Mouse (Mus musculus): ENCODE results near the gene Prlr.

Prlr gene

DNA sequence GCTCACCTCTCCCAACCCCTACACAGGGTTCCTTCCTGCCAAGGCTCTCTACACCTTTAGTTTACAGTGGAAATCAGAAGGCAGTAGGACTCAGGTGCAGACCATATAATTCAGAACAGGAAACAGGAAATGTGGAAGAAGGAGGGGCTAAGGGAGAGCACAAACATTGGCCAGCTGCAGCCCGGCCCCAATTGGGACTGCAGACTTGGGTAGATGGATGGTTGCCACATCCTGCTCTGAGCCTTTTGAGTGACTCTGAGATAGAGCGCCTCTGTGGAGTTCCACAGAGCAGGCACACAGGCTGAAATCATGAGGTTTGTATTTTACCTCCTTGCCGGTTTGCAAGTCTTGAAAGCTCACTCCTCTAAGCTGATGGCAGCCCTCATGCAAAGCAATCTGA lies 59.8 kb downstream of the Prlr start:
- no peak for DNase-seq

DNA sequence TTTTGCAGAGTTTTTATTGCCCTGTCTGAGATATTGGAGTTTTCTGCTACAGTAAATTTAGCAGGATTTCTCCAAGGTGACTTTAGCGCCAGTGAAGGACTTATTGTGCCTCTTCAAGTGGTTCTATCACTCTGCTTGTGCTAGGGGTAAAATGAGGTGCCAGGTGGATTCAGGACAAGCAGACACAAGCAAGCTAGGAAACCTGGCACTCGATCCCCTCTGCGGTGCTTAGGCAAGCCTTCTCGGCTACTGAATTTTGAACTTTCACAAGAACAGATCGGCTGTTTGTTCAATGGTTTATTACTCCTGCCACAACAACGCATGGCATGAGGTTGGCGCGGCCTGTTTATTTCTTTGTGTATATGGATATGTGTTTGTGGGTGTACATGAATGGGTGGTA lies 61.4 kb downstream of the Prlr start:
- DNase-seq, result no peak

DNA sequence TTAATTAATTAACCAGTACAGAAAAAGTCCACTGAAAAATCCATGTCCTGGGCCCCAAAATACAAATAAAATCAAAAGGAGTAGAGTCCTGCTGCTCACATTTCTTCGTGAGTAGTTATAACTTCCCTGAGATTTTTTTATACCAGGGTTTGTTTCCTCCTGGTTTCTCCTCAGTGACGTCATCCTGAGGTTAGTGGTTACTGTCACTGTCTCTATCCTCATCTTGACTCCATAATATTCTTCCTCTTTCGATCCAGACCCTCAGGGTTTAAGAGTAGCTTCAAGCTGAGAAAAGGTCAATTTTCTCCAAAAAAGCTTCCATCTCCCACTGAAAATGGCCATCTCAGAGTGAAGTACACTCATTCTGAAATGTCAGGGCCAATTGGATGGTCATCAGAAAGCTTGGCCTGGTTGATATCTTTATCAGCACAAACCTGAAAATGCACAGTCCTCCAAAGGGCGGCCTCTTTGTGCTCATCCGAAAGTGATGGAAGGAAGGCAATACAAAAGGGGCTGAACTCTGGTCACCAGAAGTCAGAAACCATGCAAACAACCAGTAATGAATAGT lies 63.3 kb downstream of the Prlr start:
- no peak for DNase-seq

DNA sequence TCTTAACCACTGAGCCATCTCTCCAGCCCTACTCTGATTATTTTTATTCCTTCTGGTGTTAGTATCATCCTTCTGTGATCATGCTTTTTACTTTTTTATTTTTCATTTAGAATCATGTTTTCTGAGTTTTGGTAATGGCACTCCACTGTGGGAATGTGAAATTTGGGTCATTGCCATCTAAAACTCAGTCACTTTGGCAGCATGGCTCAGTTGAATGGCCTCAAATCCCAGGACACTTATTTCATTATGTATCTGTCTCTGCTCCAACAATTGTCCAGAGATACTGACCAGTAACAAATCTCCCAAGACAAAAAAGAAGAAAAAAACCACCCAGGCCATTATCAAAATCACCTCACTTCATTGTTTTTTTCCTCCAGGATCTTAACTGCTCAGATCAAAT lies 65.2 kb downstream of the Prlr start:
- no peak for DNase-seq

DNA sequence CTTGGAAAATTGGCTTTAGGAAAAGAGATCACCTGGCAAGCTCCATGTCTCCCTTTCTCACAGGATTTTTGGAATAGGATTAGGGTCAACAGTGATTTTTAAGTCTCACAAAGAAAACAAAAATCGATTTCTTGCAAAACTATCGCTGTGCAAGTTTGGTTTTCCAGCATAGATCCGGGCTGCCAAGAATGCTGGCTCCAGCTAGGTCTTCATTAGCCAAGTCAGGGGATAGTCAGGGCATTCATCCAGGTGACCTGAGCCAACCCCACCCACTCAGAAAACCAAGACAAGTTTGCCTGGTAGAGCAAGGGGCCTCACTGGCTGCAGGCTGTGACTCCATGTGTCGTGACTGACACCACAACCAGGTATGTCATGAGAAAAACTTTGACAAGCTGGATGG lies 72.2 kb downstream of the Prlr start:
- DNase-seq, result peak; percentile 41

DNA sequence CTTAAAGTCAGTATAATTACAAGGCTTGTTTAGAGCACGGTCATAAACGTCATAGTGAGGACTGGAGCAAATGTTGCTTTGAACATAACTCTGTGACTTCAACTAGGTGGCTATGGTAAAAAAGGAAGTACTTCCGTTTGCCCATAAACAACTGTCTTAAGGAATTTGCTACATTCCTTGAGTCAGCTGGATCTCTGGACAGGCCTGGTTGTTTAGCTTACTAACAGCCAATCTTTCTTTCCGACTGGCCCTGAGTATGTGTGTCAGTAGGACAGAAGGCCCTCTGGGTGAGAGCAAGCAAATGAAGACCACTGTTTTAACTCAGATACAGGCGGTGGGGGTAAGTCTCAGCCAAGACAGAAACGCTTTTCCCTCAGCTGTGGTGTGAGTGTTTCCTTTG lies 73.7 kb downstream of the Prlr start:
- no peak for DNase-seq

DNA sequence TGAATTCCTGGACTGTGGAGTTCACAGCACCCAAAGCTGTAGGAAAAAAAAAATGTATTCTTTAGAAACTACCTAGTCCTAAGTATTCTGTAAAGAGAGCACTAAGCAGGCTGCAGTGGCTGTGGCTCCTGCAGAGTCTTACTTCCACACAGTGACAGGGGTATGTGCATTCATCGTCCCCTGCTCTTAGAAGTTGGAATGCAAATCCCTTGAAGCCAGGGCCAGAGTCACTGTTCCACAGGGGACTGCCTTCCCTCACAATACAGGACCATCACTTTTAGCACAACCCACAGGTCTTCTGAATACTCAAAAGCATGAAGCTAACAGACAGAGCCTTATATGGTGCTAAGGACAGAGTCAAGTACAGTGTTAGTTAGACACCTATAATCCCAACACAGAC lies 75.5 kb downstream of the Prlr start:
- no peak for DNase-seq

DNA sequence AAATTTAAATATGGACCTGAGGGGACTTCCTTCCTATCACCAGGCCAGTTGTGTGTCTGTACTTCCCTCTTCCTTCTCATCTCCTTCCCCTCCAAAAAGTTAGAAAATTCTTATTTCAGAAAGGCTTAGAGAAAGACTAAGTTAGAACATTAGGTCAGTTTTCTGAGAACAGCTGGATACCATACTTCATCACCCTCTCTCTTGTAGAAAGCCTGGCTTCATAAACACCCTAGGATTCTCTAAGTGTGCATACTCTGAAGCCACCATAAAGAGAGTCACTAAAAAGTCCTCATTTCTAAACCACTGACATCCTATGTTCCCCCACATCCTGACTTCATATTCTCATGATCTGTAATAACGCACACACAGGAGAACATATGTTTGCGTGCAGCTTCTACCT lies 85.2 kb downstream of the Prlr start:
- no peak for DNase-seq

DNA sequence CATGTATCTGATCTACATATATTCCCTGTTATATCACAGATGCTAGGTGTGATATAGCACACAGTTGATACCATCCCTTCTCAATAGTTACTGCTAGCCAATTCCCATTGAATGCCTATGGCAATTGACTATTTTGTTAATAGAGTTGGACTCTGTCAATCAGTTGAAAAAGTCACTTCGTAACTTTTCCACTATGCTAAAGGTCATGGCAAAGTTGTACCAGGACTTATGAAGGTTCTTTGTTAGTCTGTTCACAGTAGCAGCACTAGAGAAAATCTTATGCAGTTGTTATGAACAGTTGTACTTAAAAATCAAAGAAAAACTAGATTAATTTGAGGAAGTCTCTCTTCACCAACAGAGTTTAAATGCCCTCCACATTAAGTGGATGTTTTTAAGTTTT lies 85.6 kb downstream of the Prlr start:
- DNase-seq, result no peak

DNA sequence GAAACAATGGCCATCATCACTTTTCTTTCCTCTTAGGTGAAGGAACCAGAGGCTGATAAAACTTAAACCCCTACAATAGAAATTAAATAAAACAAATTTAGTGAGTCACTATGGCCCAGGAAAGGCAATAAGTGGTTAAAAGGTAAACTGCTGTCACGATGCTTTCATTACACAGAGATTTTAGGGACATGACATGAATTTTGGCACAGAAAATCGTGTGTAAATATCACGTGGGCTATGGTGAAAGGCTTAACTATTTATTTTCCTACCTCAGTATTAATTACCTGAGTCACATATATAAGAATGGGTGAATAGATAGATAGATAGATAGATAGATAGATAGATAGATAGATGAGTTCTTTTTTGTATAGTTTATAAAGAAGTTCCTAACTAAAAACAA lies 86.4 kb downstream of the Prlr start:
- no peak for DNase-seq

DNA sequence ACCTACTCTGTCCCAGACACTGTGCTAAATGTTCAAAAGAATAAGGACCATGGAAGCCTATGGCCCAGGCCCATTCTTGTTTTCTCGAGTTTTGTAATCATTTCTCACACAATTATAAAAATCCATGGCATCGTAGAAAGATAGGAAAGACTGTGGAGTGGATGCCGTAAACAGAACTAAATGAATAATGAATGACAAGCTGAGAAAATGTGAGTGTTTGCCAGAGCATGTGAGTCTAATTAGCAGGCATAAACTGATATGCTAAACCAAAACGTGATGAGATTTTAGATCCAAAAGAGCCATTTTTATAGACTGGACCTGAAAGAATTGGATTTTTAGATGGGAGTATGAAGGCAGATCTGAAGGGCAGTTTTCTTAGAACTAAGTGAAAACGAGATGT lies 87.8 kb downstream of the Prlr start:
- DNase-seq, result no peak

DNA sequence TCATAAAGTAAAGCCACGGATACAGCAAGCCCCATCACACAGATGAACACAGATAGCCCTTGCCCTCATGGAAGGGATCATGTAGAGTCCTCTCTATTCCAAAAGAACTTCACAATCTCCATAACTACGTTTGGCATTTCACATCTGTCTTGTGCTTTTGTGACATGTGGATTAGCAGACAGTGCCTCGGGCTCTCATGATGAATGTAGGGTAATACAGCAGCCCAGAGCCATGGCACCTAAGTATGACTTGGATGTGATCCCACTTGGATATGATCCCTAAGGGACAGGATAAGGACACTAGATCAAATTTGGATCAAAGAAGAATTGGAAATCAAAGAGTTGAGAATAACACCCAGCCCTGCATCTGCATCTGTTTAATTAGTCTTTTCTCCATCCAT lies 90.2 kb downstream of the Prlr start:
- no peak for DNase-seq

DNA sequence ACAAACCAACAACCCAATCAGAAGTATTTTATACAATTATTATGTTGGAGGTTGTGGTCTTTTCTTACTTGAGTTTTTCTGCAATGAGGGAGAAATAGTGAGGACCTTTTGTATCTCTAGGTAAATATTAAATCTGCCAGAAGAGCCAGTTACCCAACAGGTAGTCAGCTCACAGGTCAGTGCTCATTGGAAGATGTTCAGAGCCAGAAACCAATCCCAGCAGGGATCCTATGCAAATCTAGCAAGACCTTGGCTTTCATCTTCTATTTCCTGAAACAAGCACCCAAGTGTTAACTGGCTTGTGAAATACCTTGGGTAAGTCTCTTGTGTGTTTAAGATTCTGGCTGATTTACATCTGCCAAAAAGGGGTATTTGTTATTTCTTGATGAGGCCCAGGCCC lies 99.3 kb downstream of the Prlr start:
- DNase-seq, result peak; percentile 22

DNA sequence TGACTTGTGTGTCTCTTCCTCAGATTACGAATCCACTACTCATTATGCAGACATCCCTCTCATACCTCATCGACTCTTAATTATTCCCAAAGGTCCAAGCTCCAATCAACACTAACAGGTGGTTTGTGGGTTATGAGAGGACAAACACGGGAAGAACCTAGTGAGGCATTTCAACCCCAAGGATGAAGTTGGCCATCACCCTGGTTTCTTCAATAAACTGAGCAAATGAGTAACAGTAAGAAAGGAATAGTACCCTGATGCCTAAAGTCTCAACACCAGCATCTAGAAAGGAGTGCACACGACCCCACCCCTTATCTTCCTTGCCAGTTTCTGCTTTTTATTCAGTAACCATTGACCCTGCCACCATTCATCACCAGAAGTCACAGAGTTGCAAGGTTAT lies 100.4 kb downstream of the Prlr start:
- DNase-seq, result peak; percentile 69

DNA sequence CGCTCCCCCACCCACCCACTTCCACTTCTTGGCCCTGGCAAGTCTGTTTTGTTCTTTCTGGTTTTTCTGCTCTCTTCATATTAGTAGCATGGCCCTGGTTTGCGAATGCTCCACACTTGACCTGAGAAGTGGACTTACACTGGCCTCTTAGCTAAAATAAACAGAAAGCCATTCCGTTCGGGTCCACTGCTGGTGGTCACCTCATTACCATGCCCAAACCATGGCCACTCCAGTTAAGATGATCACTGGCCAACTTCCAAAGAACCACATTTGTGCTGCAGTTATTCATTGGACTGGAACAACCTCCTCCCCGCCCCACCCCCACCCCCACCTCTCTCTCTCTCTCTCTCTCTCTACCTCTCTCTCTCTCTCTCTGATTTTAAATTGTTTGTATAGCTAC lies 104.5 kb downstream of the Prlr start:
- peak; percentile 90 for DNase-seq

DNA sequence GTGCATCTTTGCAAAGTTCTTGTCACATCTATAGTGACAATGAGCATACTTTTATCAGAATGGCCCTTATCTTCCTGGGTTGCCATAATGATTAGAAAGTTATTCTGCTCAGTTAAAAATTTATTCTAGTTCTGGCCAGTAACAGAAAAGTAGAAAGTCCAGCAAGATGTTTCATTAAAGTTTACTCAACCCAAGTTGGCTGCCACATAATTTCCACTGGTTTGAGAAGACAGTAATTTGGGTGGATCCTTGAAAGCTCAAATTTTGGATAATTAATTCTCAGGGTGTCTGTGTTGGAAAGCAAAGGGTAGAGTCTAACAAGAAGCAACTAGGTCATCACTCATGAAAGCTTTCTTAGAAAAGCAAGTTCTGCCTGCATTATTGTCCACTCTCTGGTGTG lies 106.6 kb downstream of the Prlr start:
- peak; percentile 12 for DNase-seq

DNA sequence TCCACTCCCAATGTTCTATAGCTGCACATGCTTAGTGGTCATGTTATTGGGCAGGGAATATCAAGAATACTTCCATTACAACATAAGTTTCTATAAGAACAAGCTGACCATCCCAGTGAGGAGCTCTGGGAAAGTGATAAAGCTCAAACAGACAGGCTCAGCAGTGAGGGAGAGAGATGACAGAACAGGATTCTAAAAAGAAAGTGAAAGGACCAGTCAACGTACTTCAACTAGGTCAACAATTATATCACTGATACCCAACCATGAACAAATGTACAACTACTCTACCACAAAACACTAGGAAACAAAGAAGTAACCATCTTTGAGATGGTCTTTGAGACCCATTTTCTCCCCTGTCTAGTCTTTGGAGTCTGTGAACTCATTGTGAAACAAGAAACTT lies 119.5 kb downstream of the Prlr start:
- DNase-seq, result no peak

DNA sequence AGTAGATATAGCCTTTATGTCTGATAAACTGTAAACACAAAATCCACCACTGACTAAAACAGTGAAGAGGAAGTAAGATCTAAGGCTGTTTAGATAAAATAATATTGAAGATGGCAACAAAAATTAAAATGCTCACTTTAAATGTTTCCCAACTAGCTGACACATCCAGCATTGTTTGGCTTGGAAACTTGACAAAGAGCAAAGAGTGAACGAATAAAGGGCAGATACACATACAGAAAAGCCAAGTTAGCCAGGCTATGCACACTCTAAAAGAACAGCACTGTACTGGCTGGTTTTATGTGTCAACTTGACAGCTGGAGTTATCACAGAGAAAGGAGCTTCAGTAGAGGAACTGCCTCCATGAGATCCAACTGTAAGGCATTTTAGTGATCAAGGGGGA lies 121.0 kb downstream of the Prlr start:
- no peak for DNase-seq

DNA sequence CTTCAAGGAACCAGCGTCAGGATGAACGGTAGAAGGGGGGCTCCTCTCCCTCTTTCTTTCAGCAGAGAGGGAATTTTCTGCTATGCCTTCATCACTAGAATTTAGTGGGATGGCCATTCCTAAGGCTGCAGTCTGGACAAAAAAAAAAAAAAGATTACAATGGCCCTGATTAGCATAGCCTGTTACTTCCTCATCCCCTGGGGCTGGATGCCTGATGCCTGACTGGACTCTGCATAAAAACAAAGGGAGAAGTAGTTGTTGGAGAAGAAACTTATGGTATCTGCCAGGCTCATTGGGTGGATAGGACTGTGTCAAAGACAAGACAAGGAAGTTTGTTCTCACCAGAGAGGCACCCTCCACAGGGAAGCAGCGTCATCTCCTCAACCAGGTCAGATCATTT lies 122.4 kb downstream of the Prlr start:
- DNase-seq, result no peak

DNA sequence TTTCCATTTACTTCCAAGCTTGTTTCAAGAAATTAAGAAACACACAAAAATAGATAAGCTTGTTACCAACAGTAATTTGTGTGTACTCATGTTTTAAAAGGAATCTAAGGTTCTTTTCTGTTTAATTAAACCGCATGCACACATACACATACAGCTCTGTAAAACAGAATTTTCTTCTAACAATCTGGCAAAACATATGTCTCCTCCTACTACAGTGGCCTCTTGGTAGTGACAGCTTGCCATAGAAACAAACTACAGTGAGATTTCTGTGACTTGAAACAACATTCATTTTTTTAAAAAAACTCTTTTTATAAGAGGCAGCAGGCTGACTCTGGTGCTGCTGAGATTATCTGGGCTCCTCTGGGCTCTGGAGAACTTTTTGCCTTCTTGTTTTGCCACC lies 129.4 kb downstream of the Prlr start:
- DNase-seq, result no peak

DNA sequence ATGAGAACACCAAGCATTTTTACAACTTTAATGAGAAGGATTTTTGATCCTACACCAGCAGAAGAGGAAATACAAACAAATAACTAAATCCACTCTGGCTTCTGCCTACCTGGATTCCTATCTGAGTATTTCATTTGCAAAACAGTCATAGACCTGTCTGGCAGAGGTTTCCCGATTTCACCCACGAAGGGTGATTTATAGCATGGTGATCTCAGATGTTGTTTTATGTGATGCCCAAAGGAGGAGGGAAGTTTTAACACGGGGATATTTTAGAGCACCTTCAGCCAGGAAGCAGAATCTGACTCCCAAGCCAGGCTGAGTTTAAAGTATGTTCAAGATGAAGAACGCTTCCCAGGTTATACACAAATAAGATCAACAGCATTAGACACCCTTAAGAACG lies 134.8 kb downstream of the Prlr start:
- no peak for DNase-seq

DNA sequence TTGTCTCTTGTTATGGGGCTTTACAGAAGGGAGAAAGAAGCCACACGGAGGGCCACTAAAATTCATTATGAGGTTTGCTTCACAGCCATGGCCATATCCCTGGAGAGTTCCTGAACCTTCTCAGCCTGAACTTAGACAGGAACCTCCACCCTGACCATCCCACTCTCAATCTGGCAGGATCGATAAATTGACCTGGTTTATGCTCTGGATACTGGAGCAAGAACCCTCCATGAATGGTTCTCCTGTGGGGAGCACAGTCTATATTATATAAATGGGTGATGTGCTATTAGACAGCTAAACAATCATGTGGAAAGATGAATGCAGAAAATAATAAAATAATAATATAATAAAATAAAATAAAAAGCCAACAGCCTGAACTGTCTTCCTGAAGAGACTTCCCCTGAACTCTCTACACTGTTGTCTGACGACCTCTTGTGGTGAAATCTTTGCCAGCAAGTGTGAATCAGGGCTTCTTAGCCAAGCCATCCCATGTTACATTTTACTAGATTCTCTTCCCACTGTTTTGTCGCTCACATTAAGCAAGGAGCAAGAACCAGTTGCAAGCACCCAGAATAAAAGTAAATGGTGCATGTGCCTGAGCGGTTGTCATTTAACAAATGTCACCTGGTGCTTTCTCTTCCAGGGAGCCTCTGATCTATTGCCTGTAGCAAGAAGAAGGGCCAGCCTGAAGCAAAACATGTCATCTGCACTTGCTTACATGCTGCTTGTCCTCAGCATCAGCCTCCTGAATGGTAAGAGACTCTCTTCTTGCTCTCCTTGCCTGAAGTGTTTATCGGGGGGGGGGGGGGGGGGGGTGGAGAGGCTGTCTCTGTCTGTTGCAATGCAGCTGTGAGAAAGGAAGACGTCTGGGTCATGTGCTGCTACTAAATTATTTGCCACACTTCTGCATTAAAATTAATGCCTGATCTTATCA lies 136.8 kb downstream of the Prlr start:
- DNase-seq, result peak; percentile 7

DNA sequence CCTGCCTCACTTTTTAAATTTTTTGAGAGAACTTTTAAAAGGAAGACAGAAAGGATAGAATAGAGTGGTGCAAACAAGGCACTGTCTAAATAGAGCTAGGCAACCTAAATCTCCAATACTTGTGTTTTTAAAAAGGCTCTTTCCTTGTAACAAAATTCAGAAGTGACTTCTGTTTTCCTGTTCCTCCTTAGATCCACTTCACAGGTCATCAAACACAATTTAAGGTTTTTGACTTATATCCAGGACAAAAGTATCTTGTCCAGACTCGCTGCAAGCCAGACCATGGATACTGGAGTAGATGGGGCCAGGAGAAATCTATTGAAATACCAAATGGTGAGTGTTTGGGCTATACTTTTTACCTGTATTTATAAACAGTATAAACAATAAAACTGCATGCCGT lies 148.0 kb downstream of the Prlr start, which contains the start of gene Gm21973:
Gm21973 (plus strand) TSS at position 301 of the 400 bp plus-strand sequence.
- DNase-seq, result no peak

DNA sequence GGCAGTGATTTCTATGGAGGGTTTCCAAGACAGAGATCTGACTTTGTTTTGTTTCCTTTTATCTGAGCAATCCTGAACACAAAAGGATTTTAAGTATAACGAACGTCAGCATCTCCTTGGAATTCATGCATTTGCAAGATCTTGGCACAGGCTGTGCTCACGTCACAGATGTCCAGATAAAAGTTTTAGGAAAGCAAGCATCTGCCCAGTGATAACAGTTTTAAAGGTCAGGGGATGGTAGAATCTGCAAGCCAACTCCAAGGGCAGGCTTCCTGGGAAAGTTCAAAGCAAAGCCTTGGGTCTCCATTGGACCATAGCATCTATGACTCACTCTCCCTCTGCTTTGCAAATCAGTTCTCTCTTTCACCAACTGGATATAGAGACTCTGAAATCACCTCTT lies 153.6 kb downstream of the Prlr start:
- DNase-seq, result no peak

DNA sequence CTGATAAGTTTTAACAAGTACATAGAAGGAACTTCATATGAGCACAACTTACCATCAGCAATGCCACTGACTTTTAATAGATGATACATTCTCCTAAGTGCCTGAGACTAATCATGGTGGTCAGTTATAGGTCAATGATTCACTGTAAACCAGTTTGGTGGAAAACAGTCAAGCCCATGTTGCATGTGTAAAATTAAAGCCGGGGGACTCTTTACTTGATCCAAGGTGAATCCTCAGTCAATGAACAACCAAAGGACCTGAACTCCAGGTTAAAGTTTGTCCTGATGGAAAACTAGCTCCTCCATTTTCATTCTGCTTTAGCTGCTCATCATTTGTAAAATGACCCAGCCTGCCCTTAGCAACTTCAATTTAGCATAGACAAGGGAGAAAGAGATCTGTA lies 155.5 kb downstream of the Prlr start:
- peak; percentile 37 for DNase-seq

Data from kidney, adult 11 months (tissue).